Mouse (Mus musculus) adipocyte (in vitro differentiated cells): ENCODE measurements at regions not wholly inside any gene's neighbourhood (a gene's known extent, or its start where the extent isn't known, plus 50 kb on each side); places are given as distances from the start of the nearest gene placed in this dataset.

ENCODE experiments used
- DNase-seq: peaks from one replicate; pipeline ENCODE4 v3.0.0-alpha.2; 2016; ENCODE audit warnings: low spot score

DNA sequence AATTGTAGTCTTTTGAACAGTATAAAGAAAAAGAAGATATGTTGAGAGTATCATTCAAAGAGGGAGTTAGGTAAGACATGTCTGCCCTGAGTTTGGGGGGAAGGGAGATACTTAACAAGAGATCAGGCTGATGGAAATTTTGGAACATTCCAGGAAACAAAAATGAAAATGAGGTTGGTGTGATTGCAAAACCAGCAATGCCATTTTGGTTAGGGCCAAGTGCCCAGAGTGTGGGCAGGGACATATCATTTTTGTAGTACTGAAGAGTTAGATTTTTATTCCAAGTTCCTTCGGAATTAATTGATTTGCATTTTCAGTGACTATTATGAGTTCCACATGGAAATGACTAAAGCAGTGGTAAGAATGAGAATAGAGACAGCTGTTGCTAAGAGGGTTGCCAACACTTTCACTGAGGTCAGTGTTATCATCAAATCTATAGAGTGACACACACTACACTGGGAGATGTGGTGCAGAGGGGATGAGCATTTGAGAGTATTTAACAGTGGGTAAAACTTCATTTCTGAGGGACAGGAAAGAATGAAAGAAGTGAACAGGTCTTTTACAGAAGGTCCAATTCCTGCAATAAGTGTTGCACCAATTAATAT, 105.1 kb upstream of the Erbb4 start:
- peak; percentile 14 for DNase-seq

DNA sequence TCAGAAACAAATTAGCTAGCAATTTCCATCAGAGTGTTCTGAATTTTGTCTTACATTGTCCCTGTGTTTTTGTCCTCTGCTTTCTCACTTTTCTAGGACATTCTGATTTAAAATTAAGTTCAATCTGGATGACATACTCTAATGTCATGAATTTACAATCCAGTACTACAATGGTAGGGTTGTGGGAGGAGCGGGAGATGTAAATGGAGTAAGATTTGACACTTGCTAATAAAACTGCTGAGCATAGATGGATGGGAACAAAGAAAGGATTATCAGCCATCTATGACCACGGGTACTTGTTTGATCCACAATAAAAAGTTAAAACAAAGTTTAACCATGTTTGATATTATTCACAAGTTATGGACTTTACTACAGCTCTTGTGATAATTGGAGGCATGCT, 94.9 kb upstream of the Erbb4 start:
- DNase-seq: no peak

DNA sequence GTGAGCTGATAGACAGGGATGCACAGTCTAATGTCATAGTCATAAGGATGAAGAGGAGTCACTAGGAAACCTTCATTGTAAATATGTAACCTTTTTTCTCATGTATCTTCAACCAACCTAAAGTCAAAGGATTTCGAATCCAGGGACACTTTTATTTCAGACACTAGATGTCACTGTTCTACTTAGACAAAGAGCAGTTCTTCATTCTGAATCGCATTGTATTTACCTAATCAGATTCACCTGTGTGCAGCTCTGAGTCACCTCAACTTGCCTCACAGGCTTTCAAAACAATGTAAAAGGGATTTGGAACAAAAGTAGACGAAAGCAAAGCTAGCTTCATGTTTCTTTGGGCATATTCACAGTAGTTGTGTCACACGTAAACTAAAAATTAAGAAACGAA, 57.3 kb upstream of the Erbb4 start:
- peak; percentile 27 for DNase-seq
